Mouse (Mus musculus): ENCODE data around the gene Tspan11.

The Tspan11 gene

DNA sequence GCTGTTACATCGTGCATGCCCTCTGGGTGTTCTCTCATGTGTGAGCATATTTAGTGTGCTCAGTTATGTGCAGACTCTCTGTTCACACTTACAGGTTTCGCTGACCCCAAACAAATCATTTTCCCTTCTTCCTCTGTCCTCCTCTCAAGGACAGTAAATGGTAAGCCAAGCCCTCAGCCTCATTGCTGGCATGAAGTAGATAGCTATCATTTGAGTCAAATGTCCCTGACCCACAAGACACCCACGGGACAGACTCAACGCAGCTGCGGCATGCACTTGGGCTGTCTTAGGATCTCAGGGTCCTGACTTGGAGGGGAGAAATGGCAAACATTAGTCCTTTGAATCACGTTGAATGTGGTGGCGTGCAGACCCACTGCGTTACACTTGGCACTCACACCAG, 55.0 kb downstream of the Tspan11 start:
- no peak for DNase-seq

DNA sequence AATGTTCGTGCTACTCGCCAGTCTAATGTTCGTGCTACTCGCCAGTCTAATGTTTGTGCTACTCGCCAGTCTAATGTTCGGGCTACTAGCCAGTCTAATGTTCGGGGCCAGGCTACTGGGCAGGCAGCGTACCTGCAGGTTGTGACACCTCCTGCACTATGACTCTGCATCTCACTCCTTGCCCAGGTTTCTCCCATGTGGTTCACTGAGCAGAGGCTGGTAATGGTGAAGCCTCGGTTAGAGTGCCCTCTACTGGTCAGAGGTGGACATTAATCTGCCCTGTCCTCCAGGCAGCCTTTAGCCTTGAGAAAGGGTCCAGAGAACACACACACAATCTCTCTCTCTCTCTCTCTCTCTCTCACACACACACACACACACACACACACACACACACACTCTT, 58.3 kb downstream of the Tspan11 start:
- DNase-seq, result peak; percentile 58 to 77

DNA sequence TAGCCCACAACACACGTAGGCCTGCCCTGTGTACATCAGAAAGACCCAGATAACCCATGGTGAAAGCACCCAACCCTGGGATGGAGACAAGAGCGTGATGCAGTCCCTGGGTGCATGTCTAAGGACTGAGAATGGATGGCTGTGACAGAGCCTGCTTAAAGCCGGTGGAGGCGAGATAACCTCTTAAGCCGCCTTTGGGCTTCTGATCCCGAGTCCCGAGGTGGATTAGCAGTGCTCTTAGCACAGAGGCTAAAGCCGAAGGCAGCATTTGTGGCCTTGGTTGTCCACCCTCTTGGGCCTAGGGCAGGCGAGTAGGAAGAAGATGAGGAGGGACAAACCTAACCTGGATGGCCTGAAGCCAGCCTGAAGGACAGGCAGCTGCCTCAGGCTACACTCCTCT, 61.3 kb downstream of the Tspan11 start:
- no peak for DNase-seq

DNA sequence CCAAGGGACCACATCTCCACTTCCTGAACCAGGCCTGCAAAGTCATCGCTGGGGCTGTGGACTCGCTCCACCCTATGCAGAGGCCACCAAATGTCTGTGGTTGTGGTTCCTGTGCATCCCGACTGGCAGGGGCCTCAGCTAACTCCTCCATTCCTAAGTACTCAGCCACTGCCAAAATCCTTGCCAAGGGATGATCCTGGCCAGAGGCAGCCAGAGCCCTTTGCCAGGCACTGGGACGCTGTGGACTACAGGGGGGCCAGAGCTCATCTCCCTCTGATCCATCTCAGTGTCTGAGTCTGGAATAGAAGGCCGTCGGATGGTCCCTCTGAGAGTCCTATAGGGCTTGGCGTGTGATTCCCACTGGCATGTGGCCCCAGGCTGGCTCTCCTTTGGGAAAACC, 62.5 kb downstream of the Tspan11 start:
- no peak for DNase-seq

DNA sequence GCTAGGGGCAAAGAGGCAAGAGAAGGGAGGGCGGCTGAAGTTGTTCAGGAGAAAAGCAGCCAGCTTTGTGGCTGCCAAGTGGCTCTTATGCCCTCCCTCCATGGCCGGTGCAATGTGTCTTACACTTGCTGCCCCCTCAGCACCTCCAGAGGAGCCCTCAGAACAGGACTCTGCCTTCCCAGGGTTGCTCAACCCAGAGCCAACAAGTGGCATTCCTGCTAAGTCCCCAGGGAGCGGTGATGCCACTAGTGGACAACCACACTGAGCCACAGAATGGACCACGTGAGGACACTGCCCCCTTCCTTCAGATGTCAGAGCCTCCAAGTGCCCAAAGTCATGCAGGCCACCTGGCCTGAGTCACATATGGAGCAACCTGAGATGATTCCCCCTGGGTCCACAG, 65.7 kb downstream of the Tspan11 start:
- peak; percentile 36 to 67 for DNase-seq

DNA sequence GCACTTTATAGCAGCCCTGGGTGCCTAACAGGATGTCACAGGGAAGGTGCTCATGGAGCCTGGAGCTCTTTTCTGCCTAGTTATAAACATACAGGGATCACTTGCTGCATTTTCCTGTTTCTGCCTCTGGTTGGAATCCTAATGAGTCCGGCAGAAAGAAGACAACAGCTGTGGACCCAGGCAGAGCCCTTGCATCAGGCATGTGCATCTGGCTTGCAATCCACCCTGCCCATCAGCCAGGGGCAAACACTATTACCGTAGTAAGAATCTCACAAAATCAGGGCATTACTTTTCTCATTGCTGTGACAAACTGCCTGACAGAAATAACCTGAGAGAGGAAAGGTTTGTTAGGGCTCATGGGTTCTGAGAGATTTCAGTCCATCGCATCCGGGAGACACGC, 68.8 kb downstream of the Tspan11 start:
- no peak for DNase-seq

DNA sequence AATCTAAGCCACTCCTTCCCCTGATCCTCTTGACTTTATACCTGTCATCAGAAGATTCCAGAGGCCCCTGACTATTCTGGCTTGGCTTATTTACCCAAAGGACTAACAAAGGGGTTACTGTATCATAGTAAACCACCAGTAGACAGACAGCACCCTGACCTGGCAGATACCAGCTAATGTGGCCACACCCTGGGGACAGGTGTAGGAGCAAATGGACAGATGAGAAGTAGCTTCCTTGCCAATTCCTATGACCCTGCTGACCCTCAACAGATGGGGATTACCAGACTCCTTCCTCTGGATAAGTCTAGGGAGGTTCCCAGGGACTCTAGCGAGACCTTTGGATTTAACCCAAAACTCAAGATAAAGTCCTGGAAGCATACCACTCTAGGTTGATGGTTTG, 72.8 kb downstream of the Tspan11 start:
- DNase-seq, result no peak

DNA sequence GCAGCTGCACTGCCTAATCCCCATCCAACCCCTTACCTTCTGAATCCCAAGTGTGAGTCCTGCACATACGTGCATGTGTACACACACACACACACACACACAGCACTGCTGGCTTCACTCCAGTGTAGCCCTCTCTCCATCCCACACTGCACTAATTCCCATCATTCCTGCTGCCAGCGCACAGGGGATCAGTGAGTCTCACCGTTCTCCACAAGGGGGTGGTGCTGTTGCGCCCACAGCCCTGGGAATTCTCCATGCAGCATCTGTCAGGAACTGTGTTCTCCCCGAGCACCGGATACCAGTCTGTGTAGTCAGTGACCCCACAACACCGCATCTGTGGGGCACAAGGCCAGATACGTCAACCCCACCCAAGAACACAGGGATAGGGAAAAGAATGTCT, 78.1 kb downstream of the Tspan11 start:
- peak in 1 of 2 experiments; percentile 17 for DNase-seq

DNA sequence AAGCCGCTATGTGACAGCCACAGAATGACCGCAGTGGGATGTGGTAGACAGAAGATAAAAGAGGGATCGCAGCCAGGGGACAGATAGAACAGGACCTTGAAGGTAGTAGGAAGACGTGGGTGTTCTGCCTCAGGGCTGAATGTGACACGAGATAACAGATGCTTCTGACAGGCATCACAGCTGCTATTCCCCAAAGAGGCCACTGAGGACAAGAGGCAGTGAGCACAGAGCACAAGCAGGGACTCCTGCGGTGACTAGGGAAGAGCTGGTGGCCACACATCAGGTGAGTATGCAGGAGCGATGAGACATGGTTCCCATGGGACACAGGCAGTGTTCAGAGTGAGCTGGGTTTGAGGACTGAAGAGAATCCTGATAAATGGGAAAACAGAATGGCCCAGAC, 82.3 kb downstream of the Tspan11 start:
- DNase-seq, result no peak

DNA sequence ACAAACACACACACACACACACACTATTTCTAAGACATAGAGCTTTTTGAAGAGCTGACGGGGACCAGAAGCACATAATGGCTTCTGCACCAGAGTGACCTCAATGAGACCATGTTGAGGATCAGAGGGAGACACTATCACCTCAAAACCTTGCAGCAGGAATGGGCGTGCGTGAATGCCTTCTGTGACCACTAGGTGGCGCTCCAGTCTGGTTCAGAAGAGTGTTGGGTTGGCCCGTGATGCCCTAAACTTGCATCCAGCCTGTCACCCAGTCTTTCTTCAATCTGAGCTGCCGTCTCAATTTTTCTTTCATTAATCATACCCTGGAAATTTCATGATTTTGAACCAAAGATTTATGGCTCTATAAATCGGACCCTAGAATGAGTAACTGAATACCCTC, 82.7 kb downstream of the Tspan11 start:
- peak; percentile 67 to 86 for DNase-seq

DNA sequence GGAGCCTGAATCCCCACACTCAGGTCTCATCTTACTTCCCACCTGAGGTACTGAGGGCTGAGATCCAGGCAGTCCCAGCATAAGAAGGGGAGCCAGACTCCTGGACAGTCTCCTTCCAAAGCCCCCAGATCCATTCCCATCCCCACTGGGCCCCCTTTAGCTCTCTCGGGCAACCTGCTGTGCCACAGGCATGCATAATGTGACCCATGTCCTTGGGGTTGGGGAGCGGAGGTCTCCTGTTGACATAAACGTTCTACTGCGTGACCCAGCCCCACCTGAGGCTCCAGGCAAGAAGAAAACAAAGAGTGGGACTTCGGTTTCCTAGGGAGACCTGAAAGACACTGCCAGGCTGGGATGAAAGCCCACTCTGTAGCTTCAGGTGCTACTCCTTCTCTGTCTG, 83.5 kb downstream of the Tspan11 start:
- DNase-seq, result no peak

DNA sequence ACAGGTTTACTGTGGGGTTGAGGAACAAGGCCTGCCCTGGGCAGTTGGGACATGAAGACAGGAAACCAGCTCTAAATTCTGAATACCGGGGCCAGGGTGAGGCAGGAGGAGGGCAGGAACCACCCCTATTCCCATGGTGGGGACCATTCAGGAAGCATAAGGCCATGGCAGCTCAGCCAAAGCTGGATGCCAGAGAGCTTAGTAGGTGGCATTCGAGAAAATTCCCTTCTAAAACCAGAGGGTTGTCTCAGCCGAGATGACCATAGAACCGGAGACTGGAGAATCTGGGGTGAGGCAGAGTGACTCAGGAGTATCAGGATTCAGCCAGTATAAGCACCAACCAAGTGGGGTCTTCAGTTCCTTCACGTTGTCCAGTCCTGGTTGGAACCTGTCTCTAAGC, 84.5 kb downstream of the Tspan11 start:
- DNase-seq, result no peak

DNA sequence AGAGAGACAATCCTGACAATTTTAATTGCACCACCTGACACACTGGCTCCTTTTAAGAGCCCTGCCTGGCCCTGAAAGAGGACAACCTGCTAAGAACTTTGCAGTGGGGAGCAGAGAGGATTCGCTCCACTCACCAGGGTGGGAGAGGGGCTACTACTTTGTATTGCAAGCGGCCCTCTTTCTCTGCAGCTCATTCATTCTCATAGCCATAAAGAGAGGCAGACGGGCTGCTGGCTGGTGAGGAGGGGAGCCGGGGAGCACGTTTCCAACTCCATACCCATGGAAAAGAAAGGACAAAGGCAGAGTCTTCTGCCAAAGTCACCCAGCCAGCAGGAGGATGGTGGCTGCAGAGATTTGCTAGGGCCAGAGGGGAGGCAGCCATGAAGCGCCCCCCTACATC, 86.2 kb downstream of the Tspan11 start:
- no peak for DNase-seq

DNA sequence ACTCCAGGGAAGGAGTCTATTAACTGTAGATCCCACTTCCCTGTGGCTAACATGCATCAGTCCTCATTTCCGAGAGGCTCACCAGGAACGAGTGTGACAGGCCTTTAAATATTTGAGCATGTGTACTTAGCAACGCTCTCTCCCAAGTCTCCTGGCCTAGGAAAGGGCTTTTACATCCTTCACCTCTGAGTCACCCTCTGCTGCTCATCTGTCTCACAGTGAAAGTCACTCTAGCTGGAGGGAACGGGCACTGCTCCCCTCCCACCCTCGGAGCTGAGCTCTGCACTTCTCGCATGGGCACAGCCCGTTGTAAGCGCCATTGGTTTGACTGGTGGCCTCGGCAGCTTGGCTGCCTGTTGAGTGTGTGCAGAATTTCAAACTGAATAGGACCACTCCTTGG, 86.6 kb downstream of the Tspan11 start:
- no peak for DNase-seq

DNA sequence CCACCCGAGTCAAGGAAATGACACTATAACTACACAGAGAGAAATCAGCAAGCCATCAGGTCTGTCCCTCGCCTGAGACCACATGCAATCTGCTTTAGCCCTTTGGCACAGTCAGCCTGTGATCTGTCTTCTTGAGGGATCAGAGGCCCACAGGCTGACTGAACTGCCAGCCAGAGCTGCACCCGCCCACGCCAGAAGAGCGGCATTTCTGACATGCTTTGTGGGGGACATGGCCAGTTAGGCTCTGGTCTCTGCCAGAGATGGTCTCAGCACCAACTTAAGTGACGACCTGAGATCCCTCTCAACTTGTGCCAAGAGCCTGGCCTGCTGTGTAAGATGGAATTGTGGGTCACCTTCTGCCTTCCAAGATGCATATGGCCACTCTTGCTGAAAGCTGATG, 89.3 kb downstream of the Tspan11 start:
- no peak for DNase-seq

DNA sequence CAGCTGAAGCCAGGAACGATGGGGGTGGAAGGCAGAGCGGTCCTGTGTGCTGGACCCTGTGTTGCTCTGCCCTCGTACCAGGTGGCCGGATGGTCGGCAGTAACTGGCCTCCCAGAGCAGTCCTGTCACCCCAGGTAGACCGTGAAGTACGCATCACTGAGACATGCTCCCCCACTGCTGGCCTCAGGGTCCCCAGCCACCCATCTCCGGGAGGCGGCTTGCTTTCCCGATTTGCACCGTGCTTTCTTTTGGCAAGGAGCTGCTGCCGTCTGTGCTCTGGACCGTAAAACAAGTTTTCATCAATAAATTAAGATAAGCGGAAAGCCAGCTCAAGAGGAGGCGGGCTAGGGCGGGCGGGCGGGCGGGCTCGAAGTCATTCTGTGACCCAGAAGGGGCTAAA, 91.6 kb downstream of the Tspan11 start:
- no peak for DNase-seq

DNA sequence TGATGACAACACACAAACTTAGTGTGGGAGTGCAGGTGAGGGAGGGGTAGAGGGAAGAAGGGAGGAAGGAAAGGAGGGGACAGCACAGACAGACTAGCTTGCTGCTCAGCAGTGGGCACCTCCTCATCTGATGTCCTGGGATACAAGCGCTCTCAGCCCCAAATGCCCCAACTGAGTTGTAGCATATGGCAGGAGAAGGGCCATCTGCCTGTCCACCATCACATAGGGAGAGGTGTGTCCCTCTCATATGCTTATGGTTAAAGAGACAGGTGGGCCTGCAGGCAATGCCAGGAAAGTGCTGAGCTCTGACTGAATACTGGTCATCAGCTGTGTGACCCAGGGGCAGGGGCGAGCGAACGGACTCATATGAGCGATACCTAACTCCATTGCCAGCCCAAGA, 92.4 kb downstream of the Tspan11 start:
- no peak for DNase-seq

DNA sequence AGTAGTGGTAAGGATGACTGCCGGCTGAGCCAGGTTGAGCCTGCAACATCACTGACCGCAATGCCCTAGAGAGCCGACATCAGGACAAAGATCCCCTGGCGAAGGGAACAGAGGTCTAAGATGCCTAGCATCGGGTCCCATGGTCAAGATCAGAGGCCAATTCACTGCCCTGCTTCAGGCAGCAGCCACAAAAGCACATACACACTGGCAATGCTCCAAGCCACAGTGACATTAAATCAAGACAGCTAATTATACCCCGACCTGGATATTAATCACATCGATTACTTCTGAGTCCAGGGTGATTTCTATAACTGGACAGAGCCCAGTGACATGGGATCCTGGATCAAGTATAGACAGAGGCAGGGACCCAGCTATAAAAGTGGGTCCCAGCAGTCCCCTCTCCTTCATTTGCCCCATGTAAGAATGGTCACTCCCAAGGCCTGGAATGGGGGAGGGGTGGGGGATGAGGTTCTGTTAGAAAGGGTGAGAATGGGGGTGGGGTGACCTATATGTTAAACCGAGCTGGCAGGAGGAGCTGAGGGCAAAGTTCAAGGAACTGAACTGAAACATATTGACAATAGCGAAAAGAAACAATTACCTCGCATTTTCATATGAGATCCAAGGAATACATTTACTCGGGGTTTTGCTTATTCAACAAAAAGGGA, 93.1 kb downstream of the Tspan11 start:
- DNase-seq, result no peak

DNA sequence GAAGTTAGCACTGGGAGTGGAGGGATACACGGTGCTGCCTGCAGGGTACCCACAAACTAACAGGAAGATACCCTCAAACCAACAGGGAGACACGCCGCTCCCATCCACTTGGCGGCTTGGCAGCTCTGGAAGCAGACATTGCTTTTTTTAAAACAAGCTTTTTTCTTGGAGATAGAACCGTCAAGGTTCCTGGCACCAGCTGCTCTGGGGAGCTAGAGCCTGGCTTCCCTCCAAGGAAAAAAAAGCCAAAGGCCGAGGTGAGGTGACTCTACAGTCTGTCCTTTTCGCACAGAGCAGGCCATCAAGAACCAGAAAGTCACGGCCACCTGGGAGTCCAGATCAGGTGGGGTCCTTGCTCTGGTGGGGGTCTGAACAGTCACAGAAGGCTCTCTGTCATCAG, 93.8 kb downstream of the Tspan11 start:
- no peak for DNase-seq

DNA sequence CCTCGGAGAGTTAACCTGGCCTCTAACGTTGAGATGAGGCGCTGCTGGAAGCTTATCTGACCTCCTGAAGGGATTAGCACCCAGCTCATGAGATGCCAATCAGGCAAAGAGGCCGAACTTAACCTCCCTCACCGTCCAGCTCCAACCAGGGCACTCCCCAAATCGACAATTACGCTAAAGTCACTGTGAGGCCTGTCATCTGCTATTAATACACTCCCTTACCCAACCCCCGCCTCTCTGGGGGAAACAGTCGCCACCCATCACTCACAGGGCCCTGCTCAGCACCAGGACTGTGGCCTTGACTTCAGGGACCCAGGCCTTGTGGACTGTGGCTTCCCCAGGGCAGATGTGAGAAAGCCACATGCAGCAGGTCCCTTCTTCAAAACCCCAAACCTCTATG, 99.0 kb downstream of the Tspan11 start:
- no peak for DNase-seq

DNA sequence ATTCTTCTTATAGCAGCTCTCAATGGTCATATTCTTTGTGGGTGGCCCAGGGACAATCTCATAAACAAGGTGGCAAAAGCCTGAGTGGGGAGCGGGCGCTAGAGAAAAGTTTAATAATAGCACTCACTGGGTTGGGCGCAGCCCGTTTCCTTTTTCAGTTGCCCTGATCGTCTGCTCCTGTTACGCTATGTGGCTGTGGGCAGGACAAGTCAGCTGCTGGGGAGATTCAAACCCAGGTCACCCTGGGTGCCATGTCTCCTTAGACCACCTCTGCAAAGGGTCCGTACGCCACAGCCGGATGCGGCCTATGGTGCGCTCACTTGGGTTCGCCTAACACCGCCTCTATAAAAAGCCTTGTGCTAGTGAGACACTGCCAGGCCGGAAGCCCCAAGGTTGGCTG, 100.0 kb downstream of the Tspan11 start:
- no peak for DNase-seq

DNA sequence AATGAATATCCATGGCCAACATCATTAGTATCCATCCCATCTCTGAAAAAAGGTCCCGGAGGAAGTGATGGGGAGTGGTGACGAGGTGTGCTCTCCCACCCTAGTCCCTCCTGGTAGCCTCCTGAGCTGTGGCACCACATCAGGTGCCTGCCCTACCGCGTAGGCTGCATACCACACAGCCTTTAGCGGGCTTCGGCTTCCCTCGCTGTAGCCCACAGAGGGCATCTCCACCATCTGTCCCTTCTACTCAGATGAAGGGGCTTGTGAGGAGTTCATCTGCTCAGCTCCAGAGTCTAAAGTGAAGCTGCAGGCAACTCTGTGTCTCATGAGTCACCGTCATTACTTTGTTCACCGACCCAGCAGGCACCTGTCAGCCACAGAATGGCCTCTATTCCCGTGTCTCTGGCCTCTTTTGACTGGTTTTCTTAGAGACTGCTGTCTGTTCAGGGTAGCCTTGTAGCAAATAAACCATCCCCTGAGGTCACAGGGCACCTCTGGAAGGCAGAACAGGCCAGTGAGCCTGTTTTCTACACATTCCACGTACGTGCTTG, 101.6 kb downstream of the Tspan11 start:
- DNase-seq, result no peak

DNA sequence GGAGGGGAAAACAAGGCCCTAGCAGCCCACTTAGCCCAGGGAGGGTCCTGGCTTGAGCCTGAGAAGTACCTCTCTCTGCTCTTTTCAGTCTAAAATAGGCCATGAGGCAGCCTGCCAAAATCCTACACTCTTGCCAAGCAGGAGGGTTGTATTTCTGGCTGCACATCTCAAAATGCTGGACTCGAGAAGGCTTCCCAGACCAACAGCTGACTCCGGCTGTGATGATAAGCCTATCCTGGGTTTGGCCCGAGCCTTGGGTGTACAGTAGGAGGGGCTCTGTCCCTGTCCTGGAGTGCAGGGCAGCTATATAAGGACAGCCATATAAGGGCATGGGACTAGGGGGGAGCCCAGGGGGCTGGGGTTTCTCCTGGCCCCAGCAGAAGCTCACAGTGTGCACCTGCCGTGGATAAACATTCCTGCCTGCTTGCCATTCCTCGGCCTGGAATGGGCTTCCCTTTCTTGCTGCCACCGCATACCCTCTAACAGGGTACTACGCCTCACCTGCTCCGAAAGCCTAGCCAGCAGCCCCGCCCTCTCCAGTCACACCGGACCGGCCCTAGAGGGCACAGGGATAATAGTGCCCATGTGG, 102.3 kb downstream of the Tspan11 start:
- peak; percentile 82 to 89 for DNase-seq

DNA sequence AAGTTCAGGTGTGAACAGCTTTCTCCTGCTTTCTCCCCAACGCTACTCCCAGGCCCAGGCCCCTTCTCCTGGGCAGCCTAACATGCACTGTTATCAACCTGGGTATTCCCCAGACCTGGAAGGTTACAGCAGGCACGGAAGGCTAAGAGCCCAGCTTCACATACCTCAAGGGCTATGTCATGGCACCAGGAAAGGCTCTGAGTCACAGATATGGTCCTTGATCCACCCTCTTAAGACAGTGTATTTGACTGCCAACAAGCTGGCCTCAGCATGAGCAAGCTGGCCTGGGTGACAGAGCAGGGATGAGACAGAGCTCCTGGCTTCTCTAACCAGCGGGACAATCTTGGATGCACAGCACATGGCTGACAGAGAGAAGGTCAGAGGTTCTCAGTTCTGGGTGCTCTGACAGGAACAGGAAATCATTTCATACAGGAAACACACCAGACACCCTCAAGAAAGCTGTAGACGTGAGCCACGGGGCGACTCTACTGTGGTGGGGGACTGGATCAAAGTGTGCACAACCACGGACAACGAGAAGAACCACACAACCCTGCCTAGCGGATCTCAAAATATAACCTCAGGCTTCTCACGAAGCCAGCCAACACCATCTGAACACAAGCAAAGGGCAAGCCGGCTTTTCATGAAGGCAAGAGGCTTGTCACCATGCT, 104.3 kb downstream of the Tspan11 start:
- DNase-seq, result peak; percentile 40 to 66

Data from lung, postnatal 4 days (tissue).